Mouse (Mus musculus) kidney, postnatal 14 days (tissue): ENCODE measurements around the gene 1520401A03Rik.

Experiments used
- DNase-seq: peaks from one replicate; pipeline ENCODE4 v3.0.0; 2022; ENCODE audit warnings: mixed read lengths

The 1520401A03Rik gene

GRCm38 (mm10) chr17:23664556-23665021 is 58.0 kb downstream of the 1520401A03Rik start:
- no peak for DNase-seq

GRCm38 (mm10) chr17:23661526-23661925 is 61.1 kb downstream of the 1520401A03Rik start:
- DNase-seq: no peak

GRCm38 (mm10) chr17:23660876-23661200 is 61.7 kb downstream of the 1520401A03Rik start:
- DNase-seq: no peak

- DNase-seq: peak; percentile 82
These were observed 62.3 kb downstream of the 1520401A03Rik start, which contains the start of gene Bicdl2 for GRCm38 (mm10) chr17:23660117-23660875. Gene Bicdl2 (plus strand): TSS chr17:23660506.

GRCm38 (mm10) chr17:23658450-23658849 is 64.1 kb downstream of the 1520401A03Rik start:
- no peak for DNase-seq
